ENCODE assay signal across 8 mouse cellular contexts in the genomic region with DNA sequence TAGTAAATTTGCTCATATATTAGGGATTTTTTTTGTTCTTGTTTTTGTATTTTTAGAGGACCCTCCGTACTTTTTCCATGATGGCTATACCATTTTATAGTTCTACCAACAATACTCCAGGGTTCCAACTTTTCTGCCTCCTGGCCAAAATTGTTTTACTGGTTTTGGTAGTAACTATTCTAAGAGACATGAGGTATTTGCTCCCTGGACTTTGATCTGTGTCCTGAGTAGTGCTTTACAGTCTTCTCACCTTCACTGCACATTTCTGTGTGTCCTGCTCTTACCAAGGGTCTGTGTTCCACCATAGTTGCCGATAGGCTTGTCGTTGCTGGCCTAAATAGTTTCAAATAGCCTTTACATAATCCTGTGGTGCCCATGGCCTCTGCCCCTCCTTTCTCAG. TPM values are rescaled to one million over a fixed set of nuclear protein-coding genes. Genes with fewer than 3 reads are reported as not detected.
DNase-seq lines count a peak whose midpoint lies in the region; ATAC-seq lines count a peak whose summit lies in the region.
"Had no signal": no experiment of that assay in that cellular context is flagged by ENCODE, and none has a peak within 500 bp of the region (broad histone marks: within the 10 kb centered on the region; RNA-seq: fewer than 3 reads in every experiment).

No protein-coding gene starts in this region.

- 63% methylated on average over 3 of the region's 3 CpGs for WGBS in heart, embryonic 13.5 days
- 48% methylated on average over 3 of the region's 3 CpGs for WGBS in lung, embryonic 16.5 days

- DNase-seq in heart, postnatal 25 days (ENCODE audit: low spot score), result no peak
- peak; percentile 85 for DNase-seq in kidney, adult 9 months
- DNase-seq in kidney, adult 11 months, result no peak
- no peak for DNase-seq in lung, postnatal 36 days
- DNase-seq in spleen, adult 12 weeks (ENCODE audit: low spot score), result no peak

- peak overlapping the region; percentile 69 for H3K9ac ChIP-seq in heart, embryonic 13.5 days
- no peak overlapping the region for H3K9ac ChIP-seq in lung, embryonic 16.5 days (ENCODE audit: low read length)

- intact Hi-C loops in heart, postnatal 25 days (cut with DNase I), result loop anchor here (5.0 to 10.0 kb wide), 2 partner anchors 64 to 156 kb away; a partner anchor contains a TSS

- no peak for ATAC-seq in heart, embryonic 13.5 days (ENCODE audit: extremely low read depth, insufficient number of reproducible peaks, low FRiP score, low TSS enrichment)
- ATAC-seq in lung, embryonic 16.5 days (ENCODE audit: low read depth), result no peak

- no peak overlapping the region for H3K4me3 ChIP-seq in heart, embryonic 13.5 days
- H3K4me3 ChIP-seq in lung, embryonic 16.5 days (ENCODE audit: low read length), result no peak overlapping the region

- H3K4me2 ChIP-seq in heart, embryonic 13.5 days, result peak overlapping the region; percentile 40
- H3K4me2 ChIP-seq in lung, embryonic 16.5 days (ENCODE audit: low read depth, low read length), result no peak overlapping the region
- H3K4me2 ChIP-seq: liver, embryonic 11.5 days had no signal

- no peaks in the 10 kb centered on the region for H3K9me3 ChIP-seq in heart, embryonic 13.5 days
- no peaks in the 10 kb centered on the region for H3K9me3 ChIP-seq in lung, embryonic 16.5 days (ENCODE audit: control insufficient read depth, low read length)

- peaks cover 25% of the 10 kb centered on the region for H3K36me3 ChIP-seq in heart, embryonic 13.5 days
- no peaks in the 10 kb centered on the region for H3K36me3 ChIP-seq in lung, embryonic 16.5 days (ENCODE audit: control insufficient read depth, insufficient read depth, low read length)

- H3K27me3 ChIP-seq in heart, embryonic 13.5 days (replicated peaks), result no peaks in the 10 kb centered on the region
- no peaks in the 10 kb centered on the region for H3K27me3 ChIP-seq in lung, embryonic 16.5 days (ENCODE audit: control insufficient read depth, insufficient read depth, low read depth, low read length)

- peaks cover 69% of the 10 kb centered on the region for H3K4me1 ChIP-seq in heart, embryonic 13.5 days
- H3K4me1 ChIP-seq in lung, embryonic 16.5 days (replicated peaks; ENCODE audit: control insufficient read depth, insufficient read depth, low read length), result peaks cover 66% of the 10 kb centered on the region

- peak overlapping the region; percentile 92 for H3K27ac ChIP-seq in heart, embryonic 13.5 days (replicated peaks)
- H3K27ac ChIP-seq in lung, embryonic 16.5 days (ENCODE audit: low read length), result peak overlapping the region; percentile 96

RNA-seq across cellular contexts. Expression of a gene that starts 3.0 kb away (rescaled TPM):
- 39.4 and 41.9 TPM in 2 replicates for polyA plus RNA-seq in heart, embryonic 13.5 days (2015; fragmentation: Nextera tagmentation; extraction: Ambion mirVana)
- 10 to 100 TPM; 35.9 to 36.0 TPM for total RNA-seq in heart, postnatal 25 days (2021)
- 72.0 and 76.0 TPM in 2 replicates for polyA plus RNA-seq in lung, embryonic 16.5 days (2015; fragmentation: Nextera tagmentation; extraction: Ambion mirVana)

RNA-seq across cellular contexts. Expression of a gene that starts 36.9 kb away (rescaled TPM):
- polyA plus RNA-seq in heart, embryonic 13.5 days (2015; fragmentation: Nextera tagmentation; extraction: Ambion mirVana), result 32.5 and 36.7 TPM in 2 replicates
- 1 to 10 TPM; 8.9 to 9.3 TPM for total RNA-seq in heart, postnatal 25 days (2021)
- polyA plus RNA-seq in lung, embryonic 16.5 days (2015; fragmentation: Nextera tagmentation; extraction: Ambion mirVana), result 30.3 and 33.0 TPM in 2 replicates

RNA-seq across cellular contexts. Expression of a gene that starts 36.9 kb away (rescaled TPM):
- 0.23 and 0.27 TPM in 2 replicates for polyA plus RNA-seq in heart, embryonic 13.5 days (2015; fragmentation: Nextera tagmentation; extraction: Ambion mirVana)
- under 1 TPM in 1 of 2 experiments, not detected in 1; 0.10 TPM for total RNA-seq in heart, postnatal 25 days (2021)
- polyA plus RNA-seq in lung, embryonic 16.5 days (2015; fragmentation: Nextera tagmentation; extraction: Ambion mirVana), result 1.1 and 1.4 TPM in 2 replicates

RNA-seq across cellular contexts. Expression of a gene that starts 58.0 kb away (rescaled TPM):
- polyA plus RNA-seq in heart, embryonic 13.5 days (2015; fragmentation: Nextera tagmentation; extraction: Ambion mirVana), result 2,189 and 2,554 TPM in 2 replicates
- total RNA-seq in heart, postnatal 25 days (2021), result 1,000 to 10,000 TPM; 2,502 to 2,556 TPM
- polyA plus RNA-seq in lung, embryonic 16.5 days (2015; fragmentation: Nextera tagmentation; extraction: Ambion mirVana), result 1,957 and 1,991 TPM in 2 replicates
